15 mouse cellular contexts compared by ENCODE assay signal in the genomic region with DNA sequence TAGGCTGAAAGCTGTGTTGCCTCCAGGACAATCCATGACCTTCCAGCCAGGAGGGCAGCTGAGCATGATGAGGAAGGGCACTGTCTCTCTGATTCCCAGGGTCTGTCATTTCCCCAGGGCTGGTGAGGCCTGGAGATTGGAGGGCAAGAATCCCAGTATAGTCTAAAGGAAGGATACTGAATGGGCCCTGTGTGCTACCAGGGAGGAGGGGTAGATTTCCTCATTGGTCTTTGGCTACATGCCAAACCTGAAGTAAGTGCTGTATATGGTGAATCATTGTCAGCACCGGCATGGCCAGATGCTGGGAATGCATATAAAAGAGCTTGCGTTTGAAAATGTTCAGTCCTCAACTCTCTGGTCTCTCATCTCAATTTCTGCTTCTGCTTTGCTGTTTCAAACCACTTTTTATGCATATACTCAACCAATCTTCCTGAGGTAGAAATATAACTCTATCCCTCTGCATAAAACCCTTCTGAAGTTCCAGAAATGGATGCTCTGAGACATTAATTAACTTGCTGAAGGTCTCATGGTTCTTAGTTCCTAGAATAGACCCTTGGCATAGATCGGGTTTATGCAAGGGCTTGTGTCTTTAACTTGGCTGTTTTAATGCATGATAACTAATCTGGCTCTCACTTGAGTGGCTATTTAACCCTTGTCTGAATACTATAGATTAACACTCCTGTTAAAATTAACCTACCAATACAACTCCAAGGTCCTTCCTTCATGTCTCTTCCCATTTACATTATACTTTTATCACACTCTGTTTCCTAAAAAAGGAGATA.
DNase-seq lines count a peak whose midpoint lies in the region; ATAC-seq and TF ChIP-seq lines count a peak whose summit lies in the region.
"Had no signal": no experiment of that assay in that cellular context is flagged by ENCODE, and none has a peak within 500 bp of the region (broad histone marks: within the 10 kb centered on the region; RNA-seq: fewer than 3 reads in every experiment).

No protein-coding gene starts in this region.

- H3K4me1 ChIP-seq in hindbrain, postnatal 0 days (ENCODE audit: insufficient read depth, low read length), result no peaks in the 10 kb centered on the region

- DNase-seq in frontal cortex, adult 2 months (ENCODE audit: extremely low spot score in 1 of 2, low spot score in 1 of 2), result peak; percentile 0 to 9
- DNase-seq in frontal cortex, postnatal 10 days (ENCODE audit: low spot score in 2 of 2), result no peak
- peak; percentile 2 to 6 for DNase-seq in left cerebral cortex, postnatal 14 days (ENCODE audit: low spot score in 2 of 2)
- DNase-seq in left cerebral cortex, adult 18-20 months (ENCODE audit: low spot score in 2 of 2), result no peak
- peak; percentile 11 for DNase-seq in brain, adult 2 months (ENCODE audit: low read depth, low spot score)
- peak; percentile 18 for DNase-seq in hindbrain, postnatal 0 days (ENCODE audit: low spot score)
- no peak for DNase-seq in gastrocnemius, adult 8-10 months (ENCODE audit: low spot score in 2 of 2)
- DNase-seq: cerebellum, adult 9-10 months; heart, adult 2 months; heart, postnatal 14 days; liver; right cerebral cortex, postnatal 14 days; thymus, postnatal 14 days had no signal

- no peak for ATAC-seq in hindbrain, postnatal 0 days
- no peak for ATAC-seq in megakaryocyte, adult 5-6 weeks (ENCODE audit: poor library complexity, severe bottlenecking)

- intact Hi-C loops in left cerebral cortex, postnatal 14 days (cut with DNase I), result no loop called here

- no peaks in the 10 kb centered on the region for H3K9me3 ChIP-seq in hindbrain, postnatal 0 days (ENCODE audit: low read length)

- TF ChIP-seq CTCF in hindbrain, postnatal 0 days (IDR thresholded peaks at IDR 0.05; ENCODE audit: low read depth), result no peak

- H3K36me3 ChIP-seq in hindbrain, postnatal 0 days (ENCODE audit: insufficient read depth, low read length), result no peaks in the 10 kb centered on the region

- H3K9ac ChIP-seq in hindbrain, postnatal 0 days (replicated peaks; ENCODE audit: low read length), result no peak overlapping the region
- H3K9ac ChIP-seq: lung, embryonic 14.5 days had no signal

- no peaks in the 10 kb centered on the region for H3K27me3 ChIP-seq in hindbrain, postnatal 0 days (ENCODE audit: insufficient read depth, low read length)

- WGBS in hindbrain, postnatal 0 days, result 58% methylated on average over 3 of the region's 3 CpGs

- H3K4me3 ChIP-seq in hindbrain, postnatal 0 days (ENCODE audit: low read length), result no peak overlapping the region
- H3K4me3 ChIP-seq: heart, adult 2 months had no signal

- no peak overlapping the region for H3K4me2 ChIP-seq in hindbrain, postnatal 0 days (ENCODE audit: low read depth, low read length)
- H3K4me2 ChIP-seq: lung, embryonic 14.5 days had no signal

- no peak overlapping the region for H3K27ac ChIP-seq in hindbrain, postnatal 0 days
- H3K27ac ChIP-seq: heart, adult 2 months had no signal

Comparison
In these comparisons a context has a peak if more than half of its experiments do, and no peak if none do; other contexts are left out.
1. DNase-seq: peak in frontal cortex, adult 2 months (2 of 2), left cerebral cortex, postnatal 14 days (2 of 2), brain, adult 2 months (single experiment) and hindbrain, postnatal 0 days (single experiment); none in frontal cortex, postnatal 10 days (0 of 2), left cerebral cortex, adult 18-20 months (0 of 2) and gastrocnemius, adult 8-10 months (0 of 2).